Mouse (Mus musculus): ENCODE results near the gene Fsd2. TPM values are rescaled to one million over a fixed set of nuclear protein-coding genes. Genes with fewer than 3 reads are reported as not detected.

The Fsd2 gene
- 0.08 and 0.18 TPM in 2 replicates for polyA plus RNA-seq (2012; rRNA removed)

DNA sequence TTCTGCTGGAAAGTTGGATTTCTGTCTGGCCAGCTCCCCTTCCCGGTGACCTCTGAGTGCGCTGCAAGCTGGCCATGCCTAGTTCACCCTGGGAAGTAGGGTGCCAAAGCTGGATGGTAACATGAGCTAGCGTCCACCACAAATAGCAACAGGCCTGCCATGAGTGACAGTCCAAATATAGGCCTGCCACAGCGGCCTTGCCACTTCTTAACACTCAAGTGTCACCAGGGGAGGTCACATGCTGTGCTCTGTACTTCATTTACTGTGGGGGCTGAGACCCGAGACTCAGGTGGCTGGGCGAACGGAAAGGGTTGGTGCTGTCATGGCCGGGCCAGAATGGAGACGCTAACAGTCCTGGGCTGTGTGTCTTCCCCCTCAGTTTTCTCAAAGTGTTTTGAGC is at the start of gene Fsd2:
Gene Fsd2 (minus strand): TSS at position 53 of the 400 bp plus-strand sequence.

DNA sequence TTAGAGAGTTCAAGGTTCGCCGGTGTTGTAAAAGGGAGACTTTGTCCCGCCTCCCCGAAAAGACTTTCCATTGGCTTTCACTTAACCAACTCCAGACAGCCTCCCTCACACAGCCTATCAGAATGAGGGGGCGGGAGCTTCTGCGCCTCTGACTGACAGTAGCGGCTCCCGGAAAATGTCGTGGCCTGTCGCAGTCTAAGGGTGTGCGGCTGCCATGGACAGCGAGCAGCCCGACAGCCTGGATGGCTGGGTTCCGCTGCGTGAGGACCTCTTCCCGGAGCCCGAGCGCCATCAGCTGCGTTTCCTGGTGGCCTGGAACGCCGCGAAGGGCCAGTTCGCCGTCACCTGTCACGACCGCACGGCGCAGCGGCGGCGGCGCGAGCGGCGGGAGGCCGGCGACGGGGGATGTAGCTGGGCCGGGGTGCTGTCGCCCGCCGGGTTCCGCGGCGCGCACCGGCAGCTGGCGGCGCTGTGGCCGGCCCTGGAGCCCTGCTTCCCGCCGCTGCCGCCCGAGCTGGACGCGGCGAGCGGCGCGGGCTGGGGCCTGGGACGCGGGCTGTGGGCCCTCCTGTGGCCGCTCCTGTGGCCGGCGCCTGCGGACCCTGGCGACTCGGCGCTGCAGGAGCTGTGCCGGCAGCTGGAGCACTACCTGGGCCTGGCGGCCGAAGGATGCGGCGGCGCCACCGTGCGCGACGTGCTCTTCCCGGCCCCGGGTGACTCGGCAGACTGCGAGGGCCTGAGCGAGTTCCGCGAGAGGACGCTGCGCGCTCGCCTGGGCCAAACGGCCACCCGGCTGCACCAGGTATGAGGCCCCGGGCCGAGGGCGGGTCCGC is 4.6 kb upstream of the Fsd2 start, which contains the start of gene Whamm:
Gene Whamm (plus strand): TSS at position 159 of the 833 bp plus-strand sequence.

DNA sequence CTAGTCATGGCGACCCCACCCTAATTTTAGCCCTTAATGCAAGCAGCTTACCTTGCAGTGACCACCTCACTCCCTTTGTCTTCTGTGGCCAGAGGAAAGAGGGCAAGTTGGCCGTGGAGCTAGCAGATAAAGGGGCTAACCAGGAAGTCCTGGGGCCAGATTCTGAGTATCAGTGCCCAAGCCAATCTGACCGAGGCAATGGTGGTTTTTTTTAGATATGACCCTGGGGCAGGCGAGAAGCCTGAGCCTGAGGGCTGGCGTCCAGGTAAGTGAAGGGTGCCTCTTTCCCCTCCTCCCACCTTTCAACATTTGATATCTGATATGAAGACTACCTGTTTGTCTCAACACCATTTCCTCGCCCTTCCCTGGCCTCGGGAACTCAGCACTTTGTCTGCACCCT is 68.6 kb downstream of the Fsd2 start, which contains the start of gene BC048679:
Gene BC048679 (minus strand): TSS at position 101 of the 400 bp plus-strand sequence.

DNA sequence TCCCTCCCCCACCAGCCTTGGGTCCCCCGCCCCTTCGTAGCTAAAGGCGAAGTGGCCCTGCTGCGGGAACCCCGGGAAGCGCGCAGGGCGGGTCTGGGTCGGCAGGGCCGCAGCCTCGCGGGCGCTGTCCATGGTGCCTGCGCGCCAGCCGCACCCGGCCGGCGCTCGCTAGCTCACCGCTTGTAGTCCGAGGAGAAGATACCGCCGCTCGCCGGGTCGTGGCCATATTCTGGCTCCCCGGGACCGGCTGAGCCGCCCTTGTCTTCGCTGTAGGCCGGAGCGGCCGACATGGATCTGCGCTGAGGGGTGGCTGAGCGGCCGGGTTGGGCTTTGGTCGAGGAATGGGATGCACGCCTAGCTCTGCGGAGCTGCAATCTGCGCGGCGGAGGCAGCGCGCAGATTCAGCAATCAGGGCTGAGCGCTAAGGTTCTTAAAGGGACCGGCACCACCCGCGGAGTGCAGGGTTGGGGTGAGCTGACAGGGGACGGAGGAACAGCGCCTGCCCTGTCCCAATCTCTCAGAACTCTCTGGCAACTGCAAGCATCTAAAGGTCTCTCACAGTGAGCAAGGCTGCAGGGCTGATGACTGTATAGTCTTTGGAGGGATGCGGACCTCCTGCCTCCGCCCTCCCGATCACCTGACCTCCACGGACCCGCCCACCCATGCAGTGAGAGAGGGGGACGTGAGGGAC is 73.3 kb downstream of the Fsd2 start, which contains the start of gene Ap3b2:
Gene Ap3b2 (minus strand): TSS at position 595 of the 691 bp plus-strand sequence.

Other genes starting within 250 kb of the Fsd2 start
- gene Rps17, start 221.7 kb downstream of the Fsd2 start, polyA plus RNA-seq (2012; rRNA removed): 256 and 287 TPM in 2 replicates
- gene Cpeb1, start 111.5 kb downstream of the Fsd2 start, polyA plus RNA-seq (2012; rRNA removed): 0.68 and 1.5 TPM in 2 replicates
- 1.6 and 1.9 TPM in 2 replicates for gene Ap3b2, start 73.0 kb downstream of the Fsd2 start, polyA plus RNA-seq (2012; rRNA removed)
- gene BC048679, start 68.7 kb downstream of the Fsd2 start, polyA plus RNA-seq (2012; rRNA removed): 0.77 TPM in 1 of 2 replicates, not detected in the other
- gene Whamm, start 4.3 kb upstream of the Fsd2 start, polyA plus RNA-seq (2012; rRNA removed): 9.3 and 13.9 TPM in 2 replicates
- gene Homer2, start 140.6 kb upstream of the Fsd2 start, polyA plus RNA-seq (2012; rRNA removed): 10.1 and 16.2 TPM in 2 replicates
- 1.4 and 2.7 TPM in 2 replicates for gene Ramac, start 196.0 kb upstream of the Fsd2 start, polyA plus RNA-seq (2012; rRNA removed)
- 7.5 and 9.7 TPM in 2 replicates for gene 3110040N11Rik, start 222.5 kb upstream of the Fsd2 start, polyA plus RNA-seq (2012; rRNA removed)

Data from stomach, adult 2 months (tissue).